Mouse (Mus musculus): Measurements from ENCODE around the gene Olfm1.

- no peak for TF ChIP-seq CTCF (IDR thresholded peaks at IDR 0.05)
- no peak for TF ChIP-seq EP300 (IDR thresholded peaks at IDR 0.05)
Observed at GRCm38 (mm10) chr2:28209211-28209610, 16.4 kb downstream of the Olfm1 start.
